Mouse (Mus musculus): Measurements from ENCODE around the gene Tuft1. TPM values are rescaled to one million over a fixed set of nuclear protein-coding genes. Genes with fewer than 3 reads are reported as not detected.
"Not testable (repeated sequence)": the region's sequence is repeated elsewhere in the genome, so short reads cannot be mapped to it uniquely, and the experiment has no call there.

Tuft1 gene
- polyA plus RNA-seq, 1 experiment from 2014 or later = 13.2 TPM

DNA sequence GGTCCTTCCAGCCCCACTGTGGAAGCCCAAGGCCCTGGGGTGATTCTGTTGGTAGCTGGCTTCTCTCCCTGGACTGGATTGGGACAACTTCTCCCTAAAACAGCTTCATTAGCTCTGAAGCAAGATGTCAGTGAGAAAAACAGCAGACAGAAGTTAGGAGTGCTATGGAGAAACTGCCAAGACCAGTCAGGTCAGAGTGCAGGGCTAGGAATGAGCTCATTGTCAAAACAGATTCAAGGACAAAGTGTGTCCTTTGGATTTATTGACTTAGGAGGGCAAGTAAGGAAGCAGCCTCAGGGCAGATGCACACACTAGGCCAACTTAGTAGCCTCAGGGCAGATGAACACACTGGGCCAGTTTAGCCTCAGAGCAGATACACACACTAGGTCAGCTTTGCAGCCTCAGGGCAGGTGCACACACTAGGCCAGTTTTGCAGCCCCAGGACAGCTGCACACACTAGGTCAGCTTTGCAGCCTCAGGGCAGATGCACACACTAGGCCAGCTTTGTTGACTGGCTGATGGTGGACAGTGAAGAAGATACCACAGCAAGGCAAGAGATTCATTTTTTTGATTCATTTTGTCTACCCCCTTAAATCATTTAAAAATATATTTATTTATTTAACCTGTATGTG is 32.1 kb upstream of the Tuft1 start:
- no peak for ATAC-seq (ENCODE audit: insufficient number of reproducible peaks, insufficient read depth, low FRiP score, low read depth)
- Histone ChIP-seq H3K4me1 (ENCODE audit: control insufficient read depth, insufficient read depth, low read length) (no peaks in the 10 kb centered on the region), H3K4me3 (ENCODE audit: low read depth, low read length) (no peak overlapping the region), H3K27ac (ENCODE audit: low read length) (no peak overlapping the region), H3K27me3 (ENCODE audit: control insufficient read depth, insufficient read depth, low read length) (no peaks in the 10 kb centered on the region), H3K4me2 (replicated peaks; ENCODE audit: low read depth, low read length) (no peak overlapping the region), H3K9ac (replicated peaks; ENCODE audit: low read depth, low read length) (no peak overlapping the region), H3K36me3 (ENCODE audit: control insufficient read depth, insufficient read depth, low read length) (no peaks in the 10 kb centered on the region), H3K9me3 (ENCODE audit: control insufficient read depth, low read depth, low read length) (no peaks in the 10 kb centered on the region)

DNA sequence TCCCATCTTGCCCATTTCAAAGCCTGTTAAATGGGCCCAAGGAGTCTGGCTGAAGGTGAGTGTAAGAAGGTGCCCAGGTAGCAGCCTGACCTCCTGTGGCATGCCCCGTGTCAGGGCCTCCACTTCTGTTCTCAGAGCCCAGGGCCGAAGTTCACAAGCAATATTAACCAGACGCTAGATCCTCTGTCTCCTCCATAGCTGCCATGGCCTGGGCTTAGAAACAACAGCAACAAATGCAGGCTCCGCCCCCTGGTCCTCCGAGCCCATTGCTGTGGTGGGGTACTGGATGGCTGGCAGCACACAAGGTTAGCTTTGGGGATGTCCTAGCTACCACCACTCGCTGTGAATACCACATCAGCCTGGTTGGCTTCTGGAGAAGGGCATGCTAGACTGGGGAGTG is 31.5 kb upstream of the Tuft1 start:
- H3K4me1 ChIP-seq (ENCODE audit: control insufficient read depth, insufficient read depth, low read length); H3K9me3 ChIP-seq (ENCODE audit: control insufficient read depth, low read depth, low read length); H3K27me3 ChIP-seq (ENCODE audit: control insufficient read depth, insufficient read depth, low read length); H3K4me2 ChIP-seq (replicated peaks; ENCODE audit: low read depth, low read length); H3K36me3 ChIP-seq (ENCODE audit: control insufficient read depth, insufficient read depth, low read length); H3K9ac ChIP-seq (replicated peaks; ENCODE audit: low read depth, low read length); ATAC-seq (ENCODE audit: insufficient number of reproducible peaks, insufficient read depth, low FRiP score, low read depth); H3K4me3 ChIP-seq (ENCODE audit: low read depth, low read length); H3K27ac ChIP-seq (ENCODE audit: low read length): not testable (repeated sequence)
- WGBS = 70% methylated on average over 6 of the region's 6 CpGs

DNA sequence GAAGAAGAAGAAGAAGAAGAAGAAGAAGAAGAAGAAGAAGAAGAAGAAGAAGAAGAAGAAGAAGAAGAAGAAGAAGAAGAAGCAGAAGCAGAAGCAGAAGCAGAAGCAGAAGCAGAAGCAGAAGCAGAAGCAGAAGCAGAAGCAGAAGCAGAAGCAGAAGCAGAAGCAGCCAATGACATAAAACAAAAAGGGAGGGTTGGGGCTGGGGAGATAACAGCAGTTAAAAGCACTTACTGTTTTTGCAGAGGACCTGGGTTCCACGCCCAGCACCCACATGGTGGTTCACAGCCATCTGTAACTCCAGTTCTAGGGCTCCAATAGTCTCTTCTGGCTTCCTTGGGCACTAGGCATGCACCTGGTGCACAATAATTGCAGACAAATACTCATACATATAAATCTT is 30.5 kb upstream of the Tuft1 start:
- 73% methylated on average over 1 of the region's 1 CpGs for WGBS

GRCm38 (mm10) chr3:94688698-94689097 is 30.0 kb upstream of the Tuft1 start:
- not testable (repeated sequence) for H3K27ac ChIP-seq (ENCODE audit: low read length); H3K4me3 ChIP-seq (ENCODE audit: low read depth, low read length); H3K27me3 ChIP-seq (ENCODE audit: control insufficient read depth, insufficient read depth, low read length); H3K4me2 ChIP-seq (replicated peaks; ENCODE audit: low read depth, low read length); H3K4me1 ChIP-seq (ENCODE audit: control insufficient read depth, insufficient read depth, low read length); H3K9me3 ChIP-seq (ENCODE audit: control insufficient read depth, low read depth, low read length); H3K36me3 ChIP-seq (ENCODE audit: control insufficient read depth, insufficient read depth, low read length); ATAC-seq (ENCODE audit: insufficient number of reproducible peaks, insufficient read depth, low FRiP score, low read depth); H3K9ac ChIP-seq (replicated peaks; ENCODE audit: low read depth, low read length)
- 78% methylated on average over 2 of the region's 3 CpGs for WGBS

More for the DNA sequence above, 30.5 kb upstream of the Tuft1 start:
- not testable (repeated sequence) for H3K4me1 ChIP-seq (ENCODE audit: control insufficient read depth, insufficient read depth, low read length); H3K36me3 ChIP-seq (ENCODE audit: control insufficient read depth, insufficient read depth, low read length); H3K27me3 ChIP-seq (ENCODE audit: control insufficient read depth, insufficient read depth, low read length); H3K9ac ChIP-seq (replicated peaks; ENCODE audit: low read depth, low read length); H3K9me3 ChIP-seq (ENCODE audit: control insufficient read depth, low read depth, low read length); ATAC-seq (ENCODE audit: insufficient number of reproducible peaks, insufficient read depth, low FRiP score, low read depth); H3K27ac ChIP-seq (ENCODE audit: low read length); H3K4me3 ChIP-seq (ENCODE audit: low read depth, low read length); H3K4me2 ChIP-seq (replicated peaks; ENCODE audit: low read depth, low read length)

DNA sequence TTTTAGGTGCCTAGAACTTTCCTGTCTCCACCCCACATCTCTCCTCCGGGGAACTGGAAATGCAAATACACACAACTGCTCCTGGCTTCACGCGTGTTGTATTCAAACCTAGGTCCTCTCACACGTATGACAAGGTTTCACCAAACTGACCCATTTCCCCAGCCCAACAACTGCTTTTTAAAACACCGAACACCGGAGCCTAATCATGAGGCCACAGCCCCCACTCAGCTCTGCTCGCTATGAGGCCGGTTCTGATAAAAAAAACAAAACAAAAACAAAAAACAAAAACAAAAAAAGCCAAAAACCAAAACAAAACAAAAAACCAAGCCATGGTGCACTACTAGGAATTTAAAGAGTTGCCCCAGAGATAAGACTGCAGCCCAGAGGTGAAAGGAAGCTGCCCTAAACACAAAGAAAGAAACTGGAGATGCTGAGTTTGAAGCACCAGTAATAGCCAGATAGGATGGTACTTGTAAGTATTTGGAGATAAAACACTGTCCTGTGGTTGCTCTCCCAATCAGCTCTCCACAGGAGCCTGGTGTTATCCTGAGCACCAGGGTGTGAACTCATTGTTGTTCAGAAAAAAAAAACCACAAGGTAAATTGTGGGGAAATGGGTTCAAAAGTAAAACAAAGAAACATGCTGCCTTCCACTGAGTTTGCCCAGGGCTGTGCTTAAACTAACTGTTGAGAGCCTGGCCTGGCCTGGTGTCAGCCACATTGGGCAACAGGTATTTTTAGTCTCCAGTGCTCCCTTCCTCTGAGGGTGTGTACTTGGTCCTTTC is 27.5 kb upstream of the Tuft1 start:
- H3K27me3 ChIP-seq (ENCODE audit: control insufficient read depth, insufficient read depth, low read length); H3K36me3 ChIP-seq (ENCODE audit: control insufficient read depth, insufficient read depth, low read length); H3K4me2 ChIP-seq (replicated peaks; ENCODE audit: low read depth, low read length); H3K27ac ChIP-seq (ENCODE audit: low read length); H3K4me1 ChIP-seq (ENCODE audit: control insufficient read depth, insufficient read depth, low read length); H3K9ac ChIP-seq (replicated peaks; ENCODE audit: low read depth, low read length); H3K9me3 ChIP-seq (ENCODE audit: control insufficient read depth, low read depth, low read length); ATAC-seq (ENCODE audit: insufficient number of reproducible peaks, insufficient read depth, low FRiP score, low read depth); H3K4me3 ChIP-seq (ENCODE audit: low read depth, low read length): not testable (repeated sequence)
- 85% methylated on average over 8 of the region's 8 CpGs for WGBS

DNA sequence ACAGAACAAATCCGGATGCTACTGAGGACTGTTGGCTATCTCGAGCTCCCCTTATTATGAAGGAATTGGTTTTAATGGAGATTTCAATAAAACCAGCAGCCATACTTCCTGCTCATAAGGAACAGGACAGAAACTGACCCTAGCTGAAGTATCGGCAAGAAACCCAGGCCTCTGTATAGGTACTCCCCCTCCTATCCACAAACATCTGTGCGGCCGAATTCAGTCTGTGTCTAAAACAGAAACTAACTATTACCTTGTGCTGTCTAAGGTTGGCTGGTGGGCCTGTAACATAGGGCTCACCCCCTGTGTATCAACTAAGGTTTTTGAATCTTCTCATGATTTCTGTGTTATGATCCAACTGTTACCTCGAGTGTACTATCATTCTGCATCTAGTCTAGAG is 25.0 kb upstream of the Tuft1 start:
- H3K4me3 ChIP-seq (ENCODE audit: low read depth, low read length) = no peak overlapping the region
- ATAC-seq (ENCODE audit: insufficient number of reproducible peaks, insufficient read depth, low FRiP score, low read depth) = no peak
- H3K27ac ChIP-seq (ENCODE audit: low read length) = no peak overlapping the region
- no peaks in the 10 kb centered on the region for H3K9me3 ChIP-seq (ENCODE audit: control insufficient read depth, low read depth, low read length)
- H3K4me2 ChIP-seq (replicated peaks; ENCODE audit: low read depth, low read length) = no peak overlapping the region
- H3K36me3 ChIP-seq (ENCODE audit: control insufficient read depth, insufficient read depth, low read length) = no peaks in the 10 kb centered on the region
- no peak overlapping the region for H3K9ac ChIP-seq (replicated peaks; ENCODE audit: low read depth, low read length)
- 76% methylated on average over 6 of the region's 6 CpGs for WGBS
- no peaks in the 10 kb centered on the region for H3K27me3 ChIP-seq (ENCODE audit: control insufficient read depth, insufficient read depth, low read length)
- 0 out of 2 replicates have a peak, but pooled peaks cover 2% of the 10 kb centered on the region for H3K4me1 ChIP-seq (ENCODE audit: control insufficient read depth, insufficient read depth, low read length)

DNA sequence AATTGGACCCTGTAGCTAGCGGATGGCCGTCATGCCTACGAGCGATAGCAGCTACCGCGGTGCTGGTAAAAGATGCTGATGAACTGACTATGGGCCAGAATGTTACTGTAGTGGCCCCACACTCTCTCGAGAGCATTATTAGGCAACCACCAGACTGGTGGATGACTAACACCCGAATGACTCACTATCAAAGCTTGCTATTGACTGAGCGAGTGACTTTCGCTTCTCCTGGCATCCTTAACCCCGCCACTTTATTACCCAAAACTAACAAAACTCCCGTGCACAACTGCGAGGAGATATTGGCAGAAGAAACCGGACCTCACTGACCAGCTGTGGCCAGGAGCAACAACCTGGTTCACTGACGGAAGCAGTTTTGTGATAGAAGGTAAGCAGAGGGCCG is 22.1 kb upstream of the Tuft1 start:
- Histone ChIP-seq H3K9ac (replicated peaks; ENCODE audit: low read depth, low read length) (no peak overlapping the region), H3K36me3 (ENCODE audit: control insufficient read depth, insufficient read depth, low read length) (no peaks in the 10 kb centered on the region), H3K9me3 (ENCODE audit: control insufficient read depth, low read depth, low read length) (no peaks in the 10 kb centered on the region), H3K27ac (ENCODE audit: low read length) (no peak overlapping the region), H3K4me3 (ENCODE audit: low read depth, low read length) (no peak overlapping the region), H3K4me1 (ENCODE audit: control insufficient read depth, insufficient read depth, low read length) (0 out of 2 replicates have a peak, but pooled peaks cover 2% of the 10 kb centered on the region), H3K4me2 (replicated peaks; ENCODE audit: low read depth, low read length) (no peak overlapping the region), H3K27me3 (ENCODE audit: control insufficient read depth, insufficient read depth, low read length) (no peaks in the 10 kb centered on the region)
- WGBS = 87% methylated on average over 16 of the region's 16 CpGs
- no peak; the same call in 1 of the 2 replicates for ATAC-seq (ENCODE audit: insufficient number of reproducible peaks, insufficient read depth, low FRiP score, low read depth)

GRCm38 (mm10) chr3:94680032-94680431 is 21.4 kb upstream of the Tuft1 start:
- not testable (repeated sequence) for H3K4me1 ChIP-seq (ENCODE audit: control insufficient read depth, insufficient read depth, low read length); H3K9me3 ChIP-seq (ENCODE audit: control insufficient read depth, low read depth, low read length); H3K9ac ChIP-seq (replicated peaks; ENCODE audit: low read depth, low read length); H3K27ac ChIP-seq (ENCODE audit: low read length); H3K36me3 ChIP-seq (ENCODE audit: control insufficient read depth, insufficient read depth, low read length); H3K4me2 ChIP-seq (replicated peaks; ENCODE audit: low read depth, low read length); ATAC-seq (ENCODE audit: insufficient number of reproducible peaks, insufficient read depth, low FRiP score, low read depth); H3K27me3 ChIP-seq (ENCODE audit: control insufficient read depth, insufficient read depth, low read length); H3K4me3 ChIP-seq (ENCODE audit: low read depth, low read length)
- 86% methylated on average over 12 of the region's 12 CpGs for WGBS

Measured in stomach, embryonic 14.5 days (tissue).